Comparison of ENCODE assay signal across 23 mouse cellular contexts in the genomic region with DNA sequence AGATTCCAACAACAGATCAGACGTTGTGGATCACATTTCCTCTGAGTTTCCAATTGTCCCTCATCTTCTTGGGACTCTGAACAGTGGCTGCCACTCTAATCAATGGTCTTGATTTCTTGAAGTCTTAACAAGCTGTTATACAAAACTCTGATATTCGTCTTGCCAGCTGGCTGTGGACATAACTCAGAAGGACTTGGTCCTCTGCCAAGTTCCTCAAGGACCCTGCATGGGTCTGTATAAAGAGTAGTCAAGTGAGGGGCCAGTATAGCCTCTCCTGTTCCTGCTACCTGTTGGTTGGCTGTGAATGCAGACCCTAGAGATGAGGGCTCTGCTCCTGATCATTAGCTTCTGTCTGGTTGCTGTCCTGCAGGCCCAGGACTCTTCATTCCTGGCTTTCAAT. TPM values are rescaled to one million over a fixed set of nuclear protein-coding genes. Genes with fewer than 3 reads are reported as not detected.
"Had no signal": no experiment of that assay in that cellular context is flagged by ENCODE, and none has a peak within 500 bp of the region (broad histone marks: within the 10 kb centered on the region; RNA-seq: fewer than 3 reads in every experiment).

A gene (plus strand): TSS at position 301 of the 400 bp plus-strand sequence.

- H3K9ac ChIP-seq: liver, embryonic 13.5 days; liver, embryonic 15.5 days; liver, postnatal 0 days; lung, embryonic 15.5 days; midbrain, embryonic 12.5 days; midbrain, embryonic 15.5 days; neural tube, embryonic 12.5 days; stomach, embryonic 15.5 days had no signal

- DNase-seq: liver, embryonic 13.5 days; liver, postnatal 0 days; lung, postnatal 14 days; lung, postnatal 36 days; right cerebral cortex, postnatal 14 days; thymus, adult 2 months; thymus, postnatal 25 days; thymus, postnatal 4 days had no signal

- H3K9me3 ChIP-seq: liver, embryonic 13.5 days; liver, embryonic 15.5 days; lung, embryonic 15.5 days; megakaryocyte, embryonic 14.5 days; midbrain, embryonic 12.5 days; midbrain, embryonic 15.5 days; neural tube, embryonic 12.5 days; stomach, embryonic 15.5 days had no signal

- H3K4me3 ChIP-seq: liver, embryonic 13.5 days; liver, embryonic 15.5 days; lung, embryonic 15.5 days; midbrain, embryonic 12.5 days; midbrain, embryonic 15.5 days; neural tube, embryonic 12.5 days; stomach, embryonic 15.5 days had no signal

- H3K4me1 ChIP-seq: liver, embryonic 13.5 days; liver, embryonic 15.5 days; lung, embryonic 15.5 days; midbrain, embryonic 12.5 days; midbrain, embryonic 15.5 days; neural tube, embryonic 12.5 days; stomach, embryonic 15.5 days had no signal

- H3K27ac ChIP-seq: liver, embryonic 13.5 days; liver, embryonic 15.5 days; lung, embryonic 15.5 days; macrophage; midbrain, embryonic 12.5 days; midbrain, embryonic 15.5 days; neural tube, embryonic 12.5 days; stomach, embryonic 15.5 days; stomach, postnatal 0 days had no signal

- ATAC-seq: liver, postnatal 0 days; lung, postnatal 0 days; midbrain, embryonic 15.5 days had no signal

- H3K36me3 ChIP-seq: liver, embryonic 13.5 days; liver, embryonic 15.5 days; lung, embryonic 15.5 days; midbrain, embryonic 12.5 days; midbrain, embryonic 15.5 days; neural tube, embryonic 12.5 days; stomach, embryonic 15.5 days had no signal

- H3K4me2 ChIP-seq: liver, embryonic 11.5 days; liver, embryonic 13.5 days; liver, embryonic 15.5 days; lung, embryonic 15.5 days; midbrain, embryonic 12.5 days; midbrain, embryonic 15.5 days; neural tube, embryonic 12.5 days; stomach, embryonic 15.5 days had no signal

- H3K27me3 ChIP-seq: liver, embryonic 15.5 days; lung, embryonic 15.5 days; midbrain, embryonic 12.5 days; midbrain, embryonic 15.5 days; neural tube, embryonic 12.5 days; stomach, embryonic 15.5 days had no signal

RNA-seq across cellular contexts. Expression of the gene that starts here (rescaled TPM):
- polyA plus RNA-seq: liver, embryonic 11.5 days; liver, embryonic 13.5 days; liver, embryonic 15.5 days; liver, postnatal 0 days; lung, embryonic 15.5 days; lung, postnatal 0 days; macrophage; midbrain, embryonic 12.5 days; midbrain, embryonic 15.5 days; midbrain, postnatal 0 days; neural tube, embryonic 12.5 days; neural tube, embryonic 14.5 days; spleen, adult 2 months; stomach, embryonic 15.5 days; stomach, postnatal 0 days; testis, adult 2 months had no signal
